Mouse (Mus musculus): Measurements from ENCODE around the gene 4933416C03Rik. TPM values are rescaled to one million over a fixed set of nuclear protein-coding genes. Genes with fewer than 3 reads are reported as not detected.
A peak's percentile ranks its signal among the peaks of the same experiment; 100 is the strongest.

The 4933416C03Rik gene
- total and polyA plus RNA-seq, 2 experiments from 2014 or later, result 0.13 TPM; not detected in 1

DNA sequence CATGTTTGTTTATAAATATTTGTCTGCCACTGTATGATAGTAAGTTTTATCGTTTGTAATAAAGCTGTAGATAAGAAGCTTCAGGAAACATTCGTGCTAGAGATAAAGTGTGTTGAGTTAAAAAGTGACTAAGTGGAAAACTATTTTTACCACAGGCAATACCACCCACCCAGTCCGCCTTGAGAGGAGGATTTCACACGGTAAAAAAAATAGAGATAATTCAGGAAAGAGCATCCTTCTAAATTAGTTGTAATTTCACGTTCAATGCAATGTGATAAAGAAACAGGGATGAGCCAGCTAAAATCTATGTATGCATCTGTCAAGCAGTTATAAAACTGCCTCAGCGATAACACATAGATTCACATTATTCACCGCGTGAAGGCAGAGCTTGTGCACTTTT is 3.3 kb upstream of the 4933416C03Rik start:
- no peaks in the 10 kb centered on the region for H3K36me3 ChIP-seq (ENCODE audit: insufficient read depth, low read length)
- H3K27ac ChIP-seq, result no peak overlapping the region
- H3K4me1 ChIP-seq (ENCODE audit: insufficient read depth, low read length), result no peaks in the 10 kb centered on the region
- H3K4me3 ChIP-seq (ENCODE audit: low read length), result no peak overlapping the region
- no peak for TF ChIP-seq CTCF (IDR thresholded peaks at IDR 0.05; ENCODE audit: low read depth)
- no peak for ATAC-seq
- no peak for DNase-seq (ENCODE audit: low spot score)
- no peaks in the 10 kb centered on the region for H3K27me3 ChIP-seq (ENCODE audit: insufficient read depth, low read length)
- H3K9me3 ChIP-seq (ENCODE audit: low read length), result no peaks in the 10 kb centered on the region
- WGBS, result 88% methylated on average over 8 of the region's 8 CpGs
- no peak overlapping the region for H3K4me2 ChIP-seq (ENCODE audit: low read depth, low read length)
- H3K9ac ChIP-seq (replicated peaks; ENCODE audit: low read length), result no peak overlapping the region

GRCm38 (mm10) chr10:116115881-116116677 is 2.4 kb upstream of the 4933416C03Rik start:
- Histone ChIP-seq H3K4me2 (ENCODE audit: low read depth, low read length) (no peak overlapping the region), H3K27ac (no peak overlapping the region), H3K9me3 (ENCODE audit: low read length) (no peaks in the 10 kb centered on the region), H3K27me3 (ENCODE audit: insufficient read depth, low read length) (no peaks in the 10 kb centered on the region), H3K36me3 (ENCODE audit: insufficient read depth, low read length) (no peaks in the 10 kb centered on the region), H3K4me3 (ENCODE audit: low read length) (no peak overlapping the region), H3K9ac (replicated peaks; ENCODE audit: low read length) (no peak overlapping the region), H3K4me1 (ENCODE audit: insufficient read depth, low read length) (no peaks in the 10 kb centered on the region)
- ATAC-seq (no peak), DNase-seq (ENCODE audit: low spot score) (no peak)
- TF ChIP-seq CTCF (IDR thresholded peaks at IDR 0.05; ENCODE audit: low read depth), result no peak
- 70% methylated on average over 4 of the region's 4 CpGs for WGBS

GRCm38 (mm10) chr10:116112868-116113267 is 849 bp downstream of the 4933416C03Rik start:
- Histone ChIP-seq H3K27me3 (ENCODE audit: insufficient read depth, low read length) (no peaks in the 10 kb centered on the region), H3K4me1 (ENCODE audit: insufficient read depth, low read length) (no peaks in the 10 kb centered on the region; the same call in 1 of the 2 replicates), H3K36me3 (ENCODE audit: insufficient read depth, low read length) (no peaks in the 10 kb centered on the region), H3K9ac (replicated peaks; ENCODE audit: low read length) (no peak overlapping the region), H3K27ac (no peak overlapping the region), H3K9me3 (ENCODE audit: low read length) (no peaks in the 10 kb centered on the region), H3K4me2 (ENCODE audit: low read depth, low read length) (no peak overlapping the region), H3K4me3 (ENCODE audit: low read length) (no peak overlapping the region)
- no peak for ATAC-seq
- DNase-seq (ENCODE audit: low spot score), result no peak
- TF ChIP-seq CTCF (IDR thresholded peaks at IDR 0.05; ENCODE audit: low read depth), result no peak
- 97% methylated on average over 11 of the region's 11 CpGs for WGBS

DNA sequence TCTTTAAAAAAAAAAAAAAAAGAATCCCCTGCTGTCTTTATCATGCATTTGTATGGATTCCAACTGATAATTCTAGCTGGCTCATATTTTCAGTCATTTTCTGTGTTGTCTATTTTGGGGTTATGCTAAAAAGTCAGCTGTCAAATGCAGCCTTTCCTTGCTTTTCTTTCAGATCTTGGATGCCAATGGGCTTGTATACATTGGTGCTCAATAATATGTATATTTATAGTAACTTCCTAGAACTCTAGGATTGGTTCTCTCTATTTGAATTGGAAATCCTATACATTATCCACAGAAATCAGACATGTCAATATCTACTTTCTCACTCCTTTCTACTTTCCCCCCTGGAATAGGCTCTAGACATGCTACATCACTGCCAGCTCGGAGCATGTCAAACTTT is 5.0 kb downstream of the 4933416C03Rik start:
- Histone ChIP-seq H3K4me2 (ENCODE audit: low read depth, low read length) (no peak overlapping the region), H3K4me3 (ENCODE audit: low read length) (no peak overlapping the region), H3K27ac (no peak overlapping the region), H3K9ac (replicated peaks; ENCODE audit: low read length) (no peak overlapping the region), H3K9me3 (ENCODE audit: low read length) (no peaks in the 10 kb centered on the region), H3K4me1 (ENCODE audit: insufficient read depth, low read length) (no peaks in the 10 kb centered on the region; the same call in 1 of the 2 replicates), H3K36me3 (ENCODE audit: insufficient read depth, low read length) (no peaks in the 10 kb centered on the region), H3K27me3 (ENCODE audit: insufficient read depth, low read length) (no peaks in the 10 kb centered on the region)
- DNase-seq (ENCODE audit: low spot score) (no peak), ATAC-seq (no peak)
- TF ChIP-seq CTCF (IDR thresholded peaks at IDR 0.05; ENCODE audit: low read depth), result no peak
- 91% methylated on average over 1 of the region's 1 CpGs for WGBS

GRCm38 (mm10) chr10:116108176-116108575 is 5.5 kb downstream of the 4933416C03Rik start:
- no peak for ATAC-seq
- Histone ChIP-seq H3K9me3 (ENCODE audit: low read length) (no peaks in the 10 kb centered on the region), H3K4me3 (ENCODE audit: low read length) (no peak overlapping the region), H3K4me2 (ENCODE audit: low read depth, low read length) (no peak overlapping the region), H3K27me3 (ENCODE audit: insufficient read depth, low read length) (no peaks in the 10 kb centered on the region), H3K9ac (replicated peaks; ENCODE audit: low read length) (no peak overlapping the region), H3K27ac (no peak overlapping the region), H3K36me3 (ENCODE audit: insufficient read depth, low read length) (no peaks in the 10 kb centered on the region), H3K4me1 (ENCODE audit: insufficient read depth, low read length) (no peaks in the 10 kb centered on the region; the same call in 1 of the 2 replicates)
- 66% methylated on average over 4 of the region's 4 CpGs for WGBS
- TF ChIP-seq CTCF (IDR thresholded peaks at IDR 0.05; ENCODE audit: low read depth), result no peak
- peak; percentile 40 for DNase-seq (ENCODE audit: low spot score)

DNA sequence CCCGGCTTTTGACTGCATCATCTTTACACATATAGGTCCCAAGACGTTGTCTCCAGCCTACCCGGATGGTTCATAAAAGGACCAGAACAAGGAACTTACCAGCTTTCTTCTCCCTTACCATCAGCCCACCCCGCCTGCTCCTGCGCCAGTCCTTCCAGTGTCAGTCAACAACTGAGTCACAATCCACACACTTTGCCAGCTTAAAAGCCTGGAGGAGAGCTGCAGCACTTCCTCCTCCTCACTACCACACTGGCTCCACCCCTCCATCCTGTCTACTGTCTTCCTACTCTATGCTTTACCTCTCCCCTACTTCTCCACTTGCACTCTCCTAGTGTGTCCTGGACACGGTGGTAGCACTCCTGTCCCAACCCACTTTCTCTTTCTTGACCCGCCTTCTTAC is 15.2 kb downstream of the 4933416C03Rik start:
- Histone ChIP-seq H3K9ac (replicated peaks; ENCODE audit: low read length) (no peak overlapping the region), H3K27ac (no peak overlapping the region), H3K4me2 (ENCODE audit: low read depth, low read length) (no peak overlapping the region), H3K9me3 (ENCODE audit: low read length) (no peaks in the 10 kb centered on the region), H3K4me3 (ENCODE audit: low read length) (no peak overlapping the region), H3K27me3 (ENCODE audit: insufficient read depth, low read length) (no peaks in the 10 kb centered on the region), H3K4me1 (ENCODE audit: insufficient read depth, low read length) (no peaks in the 10 kb centered on the region), H3K36me3 (ENCODE audit: insufficient read depth, low read length) (no peaks in the 10 kb centered on the region)
- 90% methylated on average over 7 of the region's 7 CpGs for WGBS
- ATAC-seq (no peak), DNase-seq (ENCODE audit: low spot score) (no peak)
- TF ChIP-seq CTCF (IDR thresholded peaks at IDR 0.05; ENCODE audit: low read depth), result no peak

- DNase-seq (ENCODE audit: low spot score) (no peak), ATAC-seq (no peak)
- no peak for TF ChIP-seq CTCF (IDR thresholded peaks at IDR 0.05; ENCODE audit: low read depth)
- 83% methylated on average over 13 of the region's 13 CpGs for WGBS
- Histone ChIP-seq H3K4me2 (ENCODE audit: low read depth, low read length) (no peak overlapping the region), H3K9me3 (ENCODE audit: low read length) (no peaks in the 10 kb centered on the region), H3K27ac (no peak overlapping the region), H3K36me3 (ENCODE audit: insufficient read depth, low read length) (no peaks in the 10 kb centered on the region), H3K4me3 (ENCODE audit: low read length) (no peak overlapping the region), H3K9ac (replicated peaks; ENCODE audit: low read length) (no peak overlapping the region), H3K4me1 (ENCODE audit: insufficient read depth, low read length) (no peaks in the 10 kb centered on the region), H3K27me3 (ENCODE audit: insufficient read depth, low read length) (no peaks in the 10 kb centered on the region)
These were observed 17.3 kb downstream of the 4933416C03Rik start for GRCm38 (mm10) chr10:116096466-116096865.
